Mouse (Mus musculus) Patski (cell line): ENCODE results near the gene Far1. TPM values are rescaled to one million over a fixed set of nuclear protein-coding genes. Genes with fewer than 3 reads are reported as not detected.

ENCODE experiments used
- ATAC-seq: fragments of 100-300 bp; one replicate; pipeline ENCODE4 v1.8.0; 2021
- CTCF ChIA-PET: fragments of 350-600 bp; sonication (Branson Sonifier 250); formaldehyde crosslinking; loops from one replicate; lab custom pipeline; 2022; ENCODE audit warnings: inconsistent platforms; lab: Charles Lee
- POLR2A ChIA-PET: fragments of 350-600 bp; sonication (Branson Sonifier 250); formaldehyde crosslinking; loops from one replicate; lab custom pipeline; 2022; ENCODE audit warnings: antibody characterized with exemption, inconsistent platforms; lab: Charles Lee
- DNase-seq: peaks from one replicate; pipeline ENCODE4 v3.0.0-alpha.2; 2011; ENCODE audit warnings: low read depth, low spot score
- H3K27me3 ChIP-seq: fragments of 371-371 bp; one replicate; pipeline ENCODE4 v1.5.1; 2021
- CTCF ChIP-seq: fragments of 100-300 bp; IDR thresholded peaks from one replicate; pipeline ENCODE4 v1.5.1; 2021
- in situ Hi-C: fragments of 300-500 bp; cut with MboI; formaldehyde crosslinking; loops from 3 replicates; pipeline ENCODE4 v1.11.1; 2018; ENCODE audit warnings: low pct_unique_long_range_greater_than_20kb, mixed read lengths
- polyA plus RNA-seq: library from polyadenylated mRNA; unstranded; gene quantifications from one replicate; pipeline ENCODE4 v1.2.3, GENCODE M21; 2021

Far1 gene
- 70.1 TPM for polyA plus RNA-seq

- ATAC-seq (peak; percentile 94), DNase-seq (peak; percentile 91)
- ChIA-PET POLR2A (no interaction called here), CTCF (no interaction called here)
- no peaks in the 10 kb centered on the region for H3K27me3 ChIP-seq
- peak; percentile 99 for TF ChIP-seq CTCF
- in situ Hi-C loops, result loop anchor here (10.0 kb wide), 1 partner anchor 139 kb away; no protein-coding TSS in a partner anchor
These were observed at the start of gene Far1 for GRCm38 (mm10) chr7:113513286-113513962. Gene Far1 (plus strand): TSS chr7:113513834.

- ChIA-PET POLR2A (no interaction called here), CTCF (interaction anchor here (0.9 kb wide), 1 partner anchor 24 kb away, joined by 3 read pairs; no protein-coding TSS in a partner anchor)
- no peak for DNase-seq
- peaks cover 13% of the 10 kb centered on the region for H3K27me3 ChIP-seq
- ATAC-seq, result no peak
- no peak for TF ChIP-seq CTCF
- in situ Hi-C loops, result no loop called here
These were observed 45.3 kb upstream of the Far1 start for GRCm38 (mm10) chr7:113468345-113468744.

GRCm38 (mm10) chr7:113470671-113471070 is 43.0 kb upstream of the Far1 start:
- DNase-seq (no peak), ATAC-seq (no peak)
- CTCF ChIA-PET, result interaction anchor here (1.2 to 2.0 kb wide), 3 partner anchors 11 to 124 kb away, joined by 3 to 9 read pairs (median 6); no protein-coding TSS in a partner anchor
- H3K27me3 ChIP-seq, result peaks cover 14% of the 10 kb centered on the region
- TF ChIP-seq CTCF, result no peak
- POLR2A ChIA-PET, result no interaction called here
- in situ Hi-C loops, result no loop called here

GRCm38 (mm10) chr7:113471653-113472052 is 42.0 kb upstream of the Far1 start:
- in situ Hi-C loops, result no loop called here
- TF ChIP-seq CTCF, result no peak
- H3K27me3 ChIP-seq, result peaks cover 13% of the 10 kb centered on the region
- ChIA-PET CTCF (interaction anchor here (1.2 to 2.0 kb wide), 3 partner anchors 10 to 123 kb away, joined by 3 to 9 read pairs (median 6); no protein-coding TSS in a partner anchor), POLR2A (interaction anchor here (1.0 kb wide), 1 partner anchor 9 kb away, joined by 3 read pairs; no protein-coding TSS in a partner anchor)
- DNase-seq (no peak), ATAC-seq (no peak)

- in situ Hi-C loops, result no loop called here
- ChIA-PET POLR2A (no interaction called here), CTCF (no interaction called here)
These were observed 17.8 kb upstream of the Far1 start for GRCm38 (mm10) chr7:113495792-113496191.

GRCm38 (mm10) chr7:113498413-113498812 is 15.2 kb upstream of the Far1 start:
- DNase-seq (no peak), ATAC-seq (no peak)
- no peaks in the 10 kb centered on the region for H3K27me3 ChIP-seq
- CTCF ChIA-PET, result no interaction called here
- in situ Hi-C loops, result no loop called here
- POLR2A ChIA-PET, result no interaction called here
- TF ChIP-seq CTCF, result no peak

More at GRCm38 (mm10) chr7:113495792-113496191, 17.8 kb upstream of the Far1 start:
- no peak for ATAC-seq
- no peak for DNase-seq
- no peak for TF ChIP-seq CTCF
- no peaks in the 10 kb centered on the region for H3K27me3 ChIP-seq

- CTCF ChIA-PET, result interaction anchor here (1.2 kb wide), 1 partner anchor 12 kb away, joined by 3 read pairs; no protein-coding TSS in a partner anchor
- ATAC-seq, result no peak
- in situ Hi-C loops, result no loop called here
- no peaks in the 10 kb centered on the region for H3K27me3 ChIP-seq
- POLR2A ChIA-PET, result interaction anchor here (0.6 kb wide), 1 partner anchor 20 kb away, joined by 5 read pairs; no protein-coding TSS in a partner anchor
- no peak for DNase-seq
- no peak for TF ChIP-seq CTCF
These were observed 13.8 kb upstream of the Far1 start for GRCm38 (mm10) chr7:113499821-113500220.

GRCm38 (mm10) chr7:113502453-113502852 is 11.2 kb upstream of the Far1 start:
- ChIA-PET CTCF (no interaction called here), POLR2A (interaction anchor here (0.7 kb wide), 1 partner anchor 103 kb away, joined by 3 read pairs; no protein-coding TSS in a partner anchor)
- no peak for TF ChIP-seq CTCF
- in situ Hi-C loops, result no loop called here
- DNase-seq, result no peak
- H3K27me3 ChIP-seq, result no peaks in the 10 kb centered on the region
- no peak for ATAC-seq

- POLR2A ChIA-PET, result no interaction called here
- TF ChIP-seq CTCF, result no peak
- in situ Hi-C loops, result no loop called here
- H3K27me3 ChIP-seq, result no peaks in the 10 kb centered on the region
- no peak for ATAC-seq
- no peak for DNase-seq
- CTCF ChIA-PET, result no interaction called here
These were observed 8.6 kb upstream of the Far1 start for GRCm38 (mm10) chr7:113505047-113505446.

- TF ChIP-seq CTCF, result no peak
- no peak for DNase-seq
- CTCF ChIA-PET, result no interaction called here
- POLR2A ChIA-PET, result no interaction called here
- H3K27me3 ChIP-seq, result no peaks in the 10 kb centered on the region
- no peak for ATAC-seq
- in situ Hi-C loops, result no loop called here
These were observed 8.1 kb upstream of the Far1 start for GRCm38 (mm10) chr7:113505516-113506045.

GRCm38 (mm10) chr7:113507846-113508245 is 5.8 kb upstream of the Far1 start:
- no peak for ATAC-seq
- ChIA-PET POLR2A (no interaction called here), CTCF (no interaction called here)
- TF ChIP-seq CTCF, result no peak
- no peak for DNase-seq
- in situ Hi-C loops, result no loop called here
- H3K27me3 ChIP-seq, result no peaks in the 10 kb centered on the region
